Mouse (Mus musculus) stomach, embryonic 15.5 days (tissue): Measurements from ENCODE around the gene Nup88. TPM values are rescaled to one million over a fixed set of nuclear protein-coding genes. Genes with fewer than 3 reads are reported as not detected.
"Not testable (repeated sequence)": the region's sequence is repeated elsewhere in the genome, so short reads cannot be mapped to it uniquely, and the experiment has no call there.

Source experiments
- ATAC-seq: fragments of 200-750 bp; cut with Nextera tagmentation; 2 replicates; pipeline ENCODE4 v1.8.0; 2017; ENCODE audit warnings: low read depth, moderate number of reproducible peaks, moderate TSS enrichment; ENCODE audit not compliant: insufficient read depth, low FRiP score
- H3K27ac ChIP-seq: fragments of 300-500 bp; sonication (generic); 2 replicates; pipeline ENCODE4 v1.5.1; 2015; ENCODE audit warnings: mild to moderate bottlenecking, inconsistent platforms
- H3K27me3 ChIP-seq: fragments of 300-500 bp; sonication (generic); replicated peaks from 2 replicates; pipeline ENCODE4 v1.6.1; 2015; ENCODE audit warnings: inconsistent platforms
- H3K36me3 ChIP-seq: fragments of 300-500 bp; sonication (generic); 2 replicates; pipeline ENCODE4 v1.6.1; 2015; ENCODE audit warnings: inconsistent platforms
- H3K4me1 ChIP-seq: fragments of 300-500 bp; sonication (generic); 2 replicates; pipeline ENCODE4 v1.6.1; 2015; ENCODE audit warnings: inconsistent platforms
- H3K4me2 ChIP-seq: fragments of 300-500 bp; sonication (generic); 2 replicates; pipeline ENCODE4 v1.6.1; 2015; ENCODE audit warnings: mild to moderate bottlenecking, inconsistent platforms
- H3K4me3 ChIP-seq: fragments of 300-500 bp; sonication (generic); replicated peaks from 2 replicates; pipeline ENCODE4 v1.5.1; 2015; ENCODE audit warnings: inconsistent platforms
- H3K9ac ChIP-seq: fragments of 300-500 bp; sonication (generic); 2 replicates; pipeline ENCODE4 v1.6.1; 2015; ENCODE audit warnings: inconsistent platforms
- H3K9me3 ChIP-seq: fragments of 300-500 bp; sonication (generic); 2 replicates; pipeline ENCODE4 v1.6.1; 2016; ENCODE audit warnings: inconsistent platforms
- WGBS: fragments of 180-500 bp; shearing (Covaris S2); methylation state at CpG from one replicate; pipeline ENCODE4 v1.1.7; 2015; 5-methylcytosine and 5-hydroxymethylcytosine counted together
- polyA plus RNA-seq: library from polyadenylated mRNA; unstranded; fragments of >200 nt; fragmentation: Nextera tagmentation; extraction: Ambion mirVana; gene quantifications from 2 replicates; pipeline ENCODE4 v1.2.1, GENCODE M21; 2015

Nup88 gene
- polyA plus RNA-seq, 1 experiment from 2014 or later = 108 TPM

DNA sequence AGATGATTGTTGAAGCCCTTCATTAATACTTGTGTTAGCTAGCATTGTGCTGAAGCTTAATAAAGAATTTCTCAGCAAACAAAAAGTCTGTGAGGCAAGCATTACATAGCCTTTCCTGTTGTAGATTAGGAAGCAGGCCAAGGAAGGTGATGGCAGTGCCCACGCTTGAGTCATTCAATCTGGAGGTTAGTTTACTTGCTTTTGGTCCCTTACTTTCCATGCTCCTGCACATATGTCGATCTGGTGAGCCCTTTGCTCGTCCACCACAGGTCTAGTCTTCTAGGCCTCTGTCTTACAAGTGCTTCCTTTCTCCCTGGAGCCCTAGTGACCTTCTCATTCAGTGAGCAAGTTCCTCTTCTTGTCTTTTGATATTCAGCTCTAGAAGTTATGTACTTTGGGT, 63.1 kb downstream of the Nup88 start:
- Histone ChIP-seq H3K4me3 (no peak overlapping the region), H3K9ac (no peak overlapping the region), H3K36me3 (peaks cover 7% of the 10 kb centered on the region), H3K4me2 (no peak overlapping the region), H3K4me1 (no peaks in the 10 kb centered on the region), H3K27me3 (no peaks in the 10 kb centered on the region), H3K9me3 (no peaks in the 10 kb centered on the region), H3K27ac (no peak overlapping the region)
- no peak for ATAC-seq
- WGBS = 77% methylated on average over 3 of the region's 3 CpGs

DNA sequence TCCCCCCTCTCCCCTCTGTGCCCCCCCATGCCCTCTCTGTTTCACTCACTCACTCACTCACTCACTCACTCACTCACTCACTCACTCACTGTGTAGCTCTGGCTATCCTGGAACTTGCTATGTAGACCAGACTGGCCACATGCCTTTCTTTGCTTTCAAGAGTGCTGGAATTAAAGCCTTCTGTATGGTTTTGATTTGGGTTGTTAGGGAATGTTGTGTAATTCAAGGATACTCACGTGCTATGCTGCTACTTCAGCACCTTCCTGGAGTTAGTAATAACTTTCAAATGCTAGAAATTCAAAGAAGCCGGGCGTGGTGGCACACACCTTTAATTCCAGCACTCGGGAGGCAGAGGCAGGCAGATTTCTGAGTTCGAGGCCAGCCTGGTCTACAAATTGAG, 71.6 kb downstream of the Nup88 start:
- H3K36me3 ChIP-seq = peaks cover 14% of the 10 kb centered on the region
- not testable (repeated sequence) for H3K4me2 ChIP-seq, H3K4me3 ChIP-seq, H3K4me1 ChIP-seq, H3K27me3 ChIP-seq, H3K9ac ChIP-seq, ATAC-seq, H3K9me3 ChIP-seq, H3K27ac ChIP-seq
- 93% methylated on average over 5 of the region's 5 CpGs for WGBS

DNA sequence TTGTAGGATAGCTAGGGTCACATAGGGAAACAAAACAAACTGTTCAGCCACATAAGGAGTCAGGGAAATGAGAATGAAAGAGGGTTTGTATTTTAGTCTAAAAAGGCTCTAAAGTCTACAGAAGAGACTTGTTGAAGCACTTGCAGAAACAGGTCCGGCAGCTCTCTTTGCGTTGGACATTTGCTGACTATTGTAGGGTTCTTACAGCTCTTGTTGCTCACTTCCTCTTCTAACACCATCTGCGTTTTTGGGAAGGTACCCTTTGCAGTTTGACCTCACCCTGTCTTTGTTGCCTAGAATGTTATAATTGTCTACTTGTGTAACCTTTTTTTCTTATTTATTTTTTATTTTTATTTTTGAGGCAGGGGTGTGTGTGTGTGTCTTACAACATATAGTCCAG, 72.1 kb downstream of the Nup88 start:
- Histone ChIP-seq H3K9me3 (no peaks in the 10 kb centered on the region), H3K4me1 (no peaks in the 10 kb centered on the region), H3K4me3 (no peak overlapping the region), H3K27ac (no peak overlapping the region), H3K9ac (no peak overlapping the region), H3K27me3 (no peaks in the 10 kb centered on the region), H3K4me2 (no peak overlapping the region), H3K36me3 (peaks cover 14% of the 10 kb centered on the region)
- ATAC-seq = no peak
- 72% methylated on average over 3 of the region's 3 CpGs for WGBS

Other genes with a start within 250 kb of the Nup88 start
- 5.5 and 6.9 TPM in 2 replicates for gene Zfp3, start 205.8 kb downstream of the Nup88 start, polyA plus RNA-seq
- 0.35 and 0.61 TPM in 2 replicates for gene Scimp, start 157.4 kb downstream of the Nup88 start, polyA plus RNA-seq
- gene Rabep1, start 125.2 kb downstream of the Nup88 start, polyA plus RNA-seq = 36.8 and 41.1 TPM in 2 replicates
- gene Rpain, start 240 bp upstream of the Nup88 start, polyA plus RNA-seq = 67.1 and 69.0 TPM in 2 replicates
- 268 and 283 TPM in 2 replicates for gene C1qbp, start 13.1 kb upstream of the Nup88 start, polyA plus RNA-seq
- gene Dhx33, start 34.5 kb upstream of the Nup88 start, polyA plus RNA-seq = 16.4 and 16.6 TPM in 2 replicates
- 37.7 and 40.0 TPM in 2 replicates for gene Mis12, start 49.6 kb upstream of the Nup88 start, polyA plus RNA-seq
- 52.5 and 61.6 TPM in 2 replicates for gene Derl2, start 49.9 kb upstream of the Nup88 start, polyA plus RNA-seq
- 86.2 and 91.1 TPM in 2 replicates for gene 6330403K07Rik, start 63.5 kb upstream of the Nup88 start, polyA plus RNA-seq
- gene Nlrp1a, start 174.7 kb upstream of the Nup88 start, polyA plus RNA-seq = 0.17 and 0.18 TPM in 2 replicates